Mouse (Mus musculus) ovary, postnatal 10 days (tissue): ENCODE data around the gene Mdk.

ENCODE experiments used
- DNase-seq: peaks from one replicate; pipeline ENCODE4 v3.0.0; 2022; ENCODE audit warnings: low spot score

Gene Mdk

GRCm38 (mm10) chr2:91932737-91933350, 747 bp upstream of the Mdk start:
- DNase-seq = no peak

- peak; percentile 60 for DNase-seq
Observed at GRCm38 (mm10) chr2:91931328-91932159, 553 bp downstream of the Mdk start.

- no peak for DNase-seq
Observed at GRCm38 (mm10) chr2:91930761-91931291, 1.3 kb downstream of the Mdk start.

GRCm38 (mm10) chr2:91929936-91930335, 2.2 kb downstream of the Mdk start:
- no peak for DNase-seq

GRCm38 (mm10) chr2:91929455-91929854, 2.6 kb downstream of the Mdk start:
- no peak for DNase-seq

GRCm38 (mm10) chr2:91928534-91929350, 3.4 kb downstream of the Mdk start:
- DNase-seq = no peak

GRCm38 (mm10) chr2:91927826-91928533, 4.1 kb downstream of the Mdk start:
- DNase-seq = no peak

GRCm38 (mm10) chr2:91926949-91927348, 5.1 kb downstream of the Mdk start, which contains the start of gene Chrm4:
Gene Chrm4 (plus strand): TSS chr2:91927249.
- DNase-seq = no peak

- DNase-seq = no peak
Observed at GRCm38 (mm10) chr2:91925442-91925841, 6.7 kb downstream of the Mdk start.

GRCm38 (mm10) chr2:91924726-91925125, 7.4 kb downstream of the Mdk start:
- no peak for DNase-seq

GRCm38 (mm10) chr2:91923415-91924337, 8.4 kb downstream of the Mdk start:
- DNase-seq = no peak

GRCm38 (mm10) chr2:91922586-91923414, 9.3 kb downstream of the Mdk start:
- no peak for DNase-seq

GRCm38 (mm10) chr2:91921790-91922570, 10.1 kb downstream of the Mdk start:
- no peak for DNase-seq

GRCm38 (mm10) chr2:91921181-91921789, 10.8 kb downstream of the Mdk start:
- DNase-seq = peak; percentile 63

GRCm38 (mm10) chr2:91920130-91920529, 12.0 kb downstream of the Mdk start:
- DNase-seq = no peak

GRCm38 (mm10) chr2:91917096-91917495, 15.0 kb downstream of the Mdk start:
- DNase-seq = no peak

GRCm38 (mm10) chr2:91916346-91916977, 15.6 kb downstream of the Mdk start:
- no peak for DNase-seq
